Mouse (Mus musculus): ENCODE measurements around the gene Sufu. TPM values are rescaled to one million over a fixed set of nuclear protein-coding genes. Genes with fewer than 3 reads are reported as not detected.

The Sufu gene
- 5.0 and 5.7 TPM in 2 replicates for polyA plus RNA-seq (2015; fragmentation: Nextera tagmentation; extraction: Ambion mirVana)

DNA sequence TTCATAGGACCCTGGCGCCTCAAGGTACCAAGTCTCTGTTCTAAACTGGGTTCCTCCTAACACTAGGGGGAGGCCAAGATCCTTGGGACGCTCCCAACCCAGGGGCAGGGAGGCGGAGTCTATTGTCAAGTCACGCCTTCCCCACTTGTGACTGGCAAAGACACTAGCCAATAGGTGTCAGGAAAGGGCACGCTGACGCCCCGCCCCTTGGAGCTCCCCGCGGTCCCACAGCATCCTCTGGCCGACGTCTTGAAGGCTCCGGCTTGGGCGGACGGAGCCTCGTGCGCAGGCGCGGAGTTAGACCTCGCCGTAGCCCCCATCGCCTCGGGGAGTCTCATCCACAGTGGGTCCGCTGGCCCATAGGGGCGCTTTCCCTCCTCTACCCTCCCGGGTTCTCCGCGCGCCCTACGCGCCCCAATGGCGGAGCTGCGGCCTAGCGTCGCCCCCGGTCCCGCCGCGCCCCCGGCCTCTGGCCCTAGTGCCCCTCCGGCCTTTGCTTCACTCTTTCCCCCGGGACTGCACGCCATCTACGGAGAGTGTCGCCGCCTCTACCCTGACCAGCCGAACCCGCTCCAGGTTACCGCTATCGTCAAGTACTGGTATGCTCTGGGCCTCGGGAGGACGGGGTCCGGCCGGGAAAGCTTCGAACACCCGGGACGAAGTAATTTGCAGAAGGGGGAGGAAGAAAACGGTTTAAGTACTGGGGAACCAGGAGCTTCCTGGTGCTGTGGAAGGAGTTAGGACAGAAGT is at the start of gene Sufu:
TSS of gene Sufu (plus strand) at position 211 of the 750 bp plus-strand sequence.
- peak within 1 kb of the TSS; percentile 85 for H3K9ac ChIP-seq (ENCODE audit: low read depth, low read length)
- H3K27ac ChIP-seq (ENCODE audit: low read length): peak within 1 kb of the TSS; percentile 61
- no peaks in the 10 kb centered on the region for H3K9me3 ChIP-seq (replicated peaks; ENCODE audit: control insufficient read depth, low read length)
- no peaks in the 10 kb centered on the region for H3K27me3 ChIP-seq (ENCODE audit: control insufficient read depth, insufficient read depth, low read depth, low read length)
- H3K4me1 ChIP-seq (ENCODE audit: control insufficient read depth, low read depth, low read length): peaks cover 28% of the 10 kb centered on the region
- H3K4me2 ChIP-seq (ENCODE audit: low read depth, low read length): peak within 1 kb of the TSS; percentile 93
- ATAC-seq (ENCODE audit: low read depth): peak; percentile 80
- H3K36me3 ChIP-seq (ENCODE audit: control insufficient read depth, insufficient read depth): peaks cover under 1% of the 10 kb centered on the region; the same call in 1 of the 2 replicates
- WGBS (ENCODE audit: insufficient replicate concordance): under 1% methylated on average over 57 of the region's 57 CpGs
- peak within 1 kb of the TSS; percentile 76 for H3K4me3 ChIP-seq (ENCODE audit: low read depth, low read length)

- Histone ChIP-seq H3K36me3 (ENCODE audit: control insufficient read depth, insufficient read depth) (no peaks in the 10 kb centered on the region), H3K27me3 (ENCODE audit: control insufficient read depth, insufficient read depth, low read depth, low read length) (peaks cover 8% of the 10 kb centered on the region), H3K4me2 (ENCODE audit: low read depth, low read length) (no peak overlapping the region), H3K4me3 (ENCODE audit: low read depth, low read length) (no peak overlapping the region), H3K27ac (ENCODE audit: low read length) (no peak overlapping the region), H3K9ac (ENCODE audit: low read depth, low read length) (no peak overlapping the region), H3K4me1 (ENCODE audit: control insufficient read depth, low read depth, low read length) (peaks cover 21% of the 10 kb centered on the region), H3K9me3 (replicated peaks; ENCODE audit: control insufficient read depth, low read length) (no peaks in the 10 kb centered on the region)
- no peak for ATAC-seq (ENCODE audit: low read depth)
- WGBS (ENCODE audit: insufficient replicate concordance): 85% methylated on average over 1 of the region's 1 CpGs
These were observed 49.5 kb upstream of the Sufu start for GRCm38 (mm10) chr19:46347146-46347545.

DNA sequence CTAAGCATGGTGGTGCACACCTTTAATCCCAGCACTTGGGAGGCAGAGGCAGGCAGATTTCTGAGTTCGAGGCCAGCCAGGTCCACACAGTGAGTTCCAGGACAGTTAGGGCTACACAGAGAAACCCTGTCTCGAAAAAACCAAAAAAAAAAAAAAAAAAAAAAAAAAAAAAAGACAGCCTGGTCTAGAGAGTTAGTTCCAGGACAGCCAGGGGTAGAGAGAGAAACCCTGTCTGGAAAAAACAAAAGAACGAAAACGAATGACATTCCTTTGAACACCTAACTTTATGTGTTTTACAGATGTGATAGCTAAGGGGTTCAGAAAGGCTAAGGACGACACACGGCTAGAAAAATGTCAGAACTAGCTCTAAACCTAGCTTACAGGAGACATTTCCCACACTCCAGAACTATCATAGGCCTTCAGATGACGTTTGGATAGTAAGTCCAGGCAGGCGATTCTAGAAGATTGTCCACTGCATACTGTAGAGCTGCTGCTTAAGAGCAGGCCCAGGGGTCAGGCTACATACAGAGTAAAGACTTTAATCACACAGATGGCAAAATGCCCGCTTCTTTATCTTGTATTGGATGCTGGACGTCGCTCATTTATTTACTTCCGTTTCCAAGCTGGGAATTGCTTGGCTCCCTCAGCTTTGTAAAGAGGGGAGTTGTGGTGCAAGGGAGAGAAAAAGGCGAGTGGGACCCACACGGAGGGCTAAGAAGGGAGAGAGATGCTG is 48.6 kb upstream of the Sufu start:
- peak overlapping the region; percentile 69 for H3K4me3 ChIP-seq (ENCODE audit: low read depth, low read length)
- no peaks in the 10 kb centered on the region for H3K36me3 ChIP-seq (ENCODE audit: control insufficient read depth, insufficient read depth)
- peak overlapping the region; percentile 86 for H3K4me2 ChIP-seq (ENCODE audit: low read depth, low read length)
- peak overlapping the region; percentile 71 for H3K9ac ChIP-seq (ENCODE audit: low read depth, low read length)
- peaks cover 24% of the 10 kb centered on the region for H3K4me1 ChIP-seq (ENCODE audit: control insufficient read depth, low read depth, low read length)
- ATAC-seq (ENCODE audit: low read depth): no peak
- no peaks in the 10 kb centered on the region for H3K9me3 ChIP-seq (replicated peaks; ENCODE audit: control insufficient read depth, low read length)
- H3K27ac ChIP-seq (ENCODE audit: low read length): peak overlapping the region; percentile 65
- peaks cover 8% of the 10 kb centered on the region for H3K27me3 ChIP-seq (ENCODE audit: control insufficient read depth, insufficient read depth, low read depth, low read length)
- WGBS (ENCODE audit: insufficient replicate concordance): 25% methylated on average over 14 of the region's 14 CpGs

DNA sequence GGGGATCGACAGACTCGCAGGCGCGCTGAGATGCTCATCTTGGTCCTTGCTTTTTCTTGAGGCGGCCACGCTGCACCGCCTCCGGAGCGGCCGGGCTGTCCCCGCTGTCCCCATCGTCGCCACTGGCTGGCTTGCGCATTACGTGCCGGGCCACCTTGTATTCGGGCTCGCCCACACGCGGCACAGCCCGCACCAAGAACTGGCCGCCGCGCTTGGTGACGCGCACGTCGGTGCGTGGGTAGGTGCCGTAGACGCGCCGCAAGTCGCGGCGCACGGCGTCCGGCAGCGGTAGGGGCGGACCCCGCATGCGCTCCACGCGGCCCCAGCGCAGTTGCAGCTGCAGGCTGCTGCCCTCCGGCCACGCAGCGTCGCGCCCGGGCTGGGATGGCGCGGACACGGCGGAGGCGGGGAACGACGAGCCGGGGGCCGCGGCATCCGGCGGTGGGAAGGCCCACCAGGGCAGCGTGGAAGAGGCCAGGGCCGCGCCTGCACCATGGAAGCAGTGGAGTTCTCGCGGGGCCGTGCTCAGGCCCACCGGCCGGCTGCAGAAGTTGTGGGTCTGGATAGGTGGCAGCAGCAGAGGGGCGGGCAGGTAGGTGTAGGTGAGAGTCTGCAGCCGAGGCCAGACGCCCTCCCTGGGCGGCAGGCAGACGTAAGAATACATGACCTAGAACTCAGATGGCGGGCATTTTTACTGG is 47.8 kb upstream of the Sufu start:
- Histone ChIP-seq H3K9ac (ENCODE audit: low read depth, low read length) (peak overlapping the region; percentile 71), H3K4me1 (ENCODE audit: control insufficient read depth, low read depth, low read length) (peaks cover 20% of the 10 kb centered on the region), H3K36me3 (ENCODE audit: control insufficient read depth, insufficient read depth) (no peaks in the 10 kb centered on the region), H3K27me3 (ENCODE audit: control insufficient read depth, insufficient read depth, low read depth, low read length) (peaks cover 8% of the 10 kb centered on the region), H3K4me2 (ENCODE audit: low read depth, low read length) (peak overlapping the region; percentile 86), H3K9me3 (replicated peaks; ENCODE audit: control insufficient read depth, low read length) (no peaks in the 10 kb centered on the region), H3K27ac (ENCODE audit: low read length) (peak overlapping the region; percentile 65), H3K4me3 (ENCODE audit: low read depth, low read length) (peak overlapping the region; percentile 69)
- 1% methylated on average over 66 of the region's 78 CpGs for WGBS (ENCODE audit: insufficient replicate concordance)
- ATAC-seq (ENCODE audit: low read depth): peak; percentile 84

GRCm38 (mm10) chr19:46349550-46349949 is 47.1 kb upstream of the Sufu start:
- H3K4me2 ChIP-seq (ENCODE audit: low read depth, low read length): peak overlapping the region; percentile 86
- ATAC-seq (ENCODE audit: low read depth): no peak

DNA sequence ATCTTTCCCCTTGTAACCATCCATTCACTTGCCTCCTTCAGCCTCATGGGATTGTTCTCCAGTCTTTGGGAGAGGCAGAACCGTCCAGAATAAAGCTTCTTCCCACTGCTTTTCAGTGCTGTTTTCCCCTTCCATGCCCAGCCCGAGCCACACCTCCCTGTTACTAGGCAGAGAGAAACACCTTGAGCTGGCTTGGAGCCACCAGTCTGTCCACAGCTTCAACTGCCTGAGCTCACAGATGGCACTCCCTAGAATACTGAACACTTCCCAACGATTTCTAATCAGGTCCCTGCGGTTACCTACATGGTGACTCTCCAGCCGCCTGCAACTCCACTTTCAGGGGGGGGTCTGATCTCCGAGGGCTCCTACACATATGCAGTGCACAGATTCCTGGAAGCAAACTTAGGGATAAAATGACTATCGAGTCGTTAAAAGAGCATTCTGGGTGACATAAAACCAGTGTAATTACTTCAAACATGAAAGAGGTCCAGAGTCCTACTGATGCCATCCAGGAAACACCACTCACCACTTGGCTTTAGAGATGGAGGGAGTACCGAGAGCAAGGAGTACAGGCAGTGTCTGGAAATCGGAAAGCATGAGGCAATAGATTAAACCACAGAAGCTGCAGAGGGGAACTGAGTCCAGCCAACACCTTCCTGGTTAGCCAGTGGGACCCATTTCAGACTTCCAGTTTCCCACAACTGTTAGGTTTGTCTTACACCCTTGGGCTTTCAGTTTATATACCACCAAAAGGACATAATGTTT is 46.3 kb upstream of the Sufu start, which contains the start of gene 2310034G01Rik:
TSS of gene 2310034G01Rik (minus strand) at position 135 of the 765 bp plus-strand sequence.
- peak within 1 kb of the TSS; percentile 69 for H3K4me3 ChIP-seq (ENCODE audit: low read depth, low read length)
- 44% methylated on average over 10 of the region's 10 CpGs for WGBS (ENCODE audit: insufficient replicate concordance)
- no peaks in the 10 kb centered on the region for H3K36me3 ChIP-seq (ENCODE audit: control insufficient read depth, insufficient read depth)
- peaks cover 8% of the 10 kb centered on the region for H3K27me3 ChIP-seq (ENCODE audit: control insufficient read depth, insufficient read depth, low read depth, low read length)
- H3K27ac ChIP-seq (ENCODE audit: low read length): peak within 1 kb of the TSS; percentile 51; the same call in 1 of the 2 replicates
- ATAC-seq (ENCODE audit: low read depth): no peak
- peaks cover 16% of the 10 kb centered on the region for H3K4me1 ChIP-seq (ENCODE audit: control insufficient read depth, low read depth, low read length)
- H3K9ac ChIP-seq (ENCODE audit: low read depth, low read length): peak within 1 kb of the TSS; percentile 71
- H3K4me2 ChIP-seq (ENCODE audit: low read depth, low read length): peak within 1 kb of the TSS; percentile 86
- no peaks in the 10 kb centered on the region for H3K9me3 ChIP-seq (replicated peaks; ENCODE audit: control insufficient read depth, low read length)

More at GRCm38 (mm10) chr19:46349550-46349949, 47.1 kb upstream of the Sufu start:
- WGBS (ENCODE audit: insufficient replicate concordance): 42% methylated on average over 6 of the region's 6 CpGs
- H3K4me1 ChIP-seq (ENCODE audit: control insufficient read depth, low read depth, low read length): peaks cover 19% of the 10 kb centered on the region
- no peaks in the 10 kb centered on the region for H3K9me3 ChIP-seq (replicated peaks; ENCODE audit: control insufficient read depth, low read length)
- H3K36me3 ChIP-seq (ENCODE audit: control insufficient read depth, insufficient read depth): no peaks in the 10 kb centered on the region
- no peak overlapping the region for H3K27ac ChIP-seq (ENCODE audit: low read length)
- peak overlapping the region; percentile 71 for H3K9ac ChIP-seq (ENCODE audit: low read depth, low read length)
- H3K4me3 ChIP-seq (ENCODE audit: low read depth, low read length): peak overlapping the region; percentile 69
- H3K27me3 ChIP-seq (ENCODE audit: control insufficient read depth, insufficient read depth, low read depth, low read length): peaks cover 8% of the 10 kb centered on the region

DNA sequence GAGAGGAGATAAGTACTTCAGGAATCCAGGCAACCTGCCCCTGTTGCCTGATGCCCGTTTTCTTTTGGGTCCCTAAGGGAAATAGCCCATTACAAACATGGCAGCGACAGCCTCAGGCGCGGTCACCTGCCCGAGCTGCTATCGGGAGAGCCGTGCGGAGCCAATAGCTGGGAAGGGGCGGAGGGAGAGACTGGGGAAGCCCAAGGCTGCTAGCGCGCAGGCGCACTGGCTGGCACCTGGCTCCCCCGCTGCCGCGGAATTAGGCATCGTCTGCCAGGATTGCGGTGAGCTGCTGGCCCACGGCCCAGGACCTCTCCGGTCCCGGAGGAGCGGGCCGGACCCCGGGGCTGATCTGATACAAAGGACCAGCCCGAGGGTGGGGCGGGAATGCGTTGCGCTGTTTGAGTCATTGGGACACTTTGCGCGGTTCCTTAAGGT is 40.0 kb upstream of the Sufu start:
- peak; percentile 92 for ATAC-seq (ENCODE audit: low read depth)
- Histone ChIP-seq H3K4me1 (ENCODE audit: control insufficient read depth, low read depth, low read length) (peaks cover 26% of the 10 kb centered on the region), H3K4me3 (ENCODE audit: low read depth, low read length) (peak overlapping the region; percentile 73), H3K9me3 (replicated peaks; ENCODE audit: control insufficient read depth, low read length) (no peaks in the 10 kb centered on the region), H3K9ac (ENCODE audit: low read depth, low read length) (peak overlapping the region; percentile 71), H3K4me2 (ENCODE audit: low read depth, low read length) (peak overlapping the region; percentile 99), H3K36me3 (ENCODE audit: control insufficient read depth, insufficient read depth) (no peaks in the 10 kb centered on the region), H3K27ac (ENCODE audit: low read length) (peak overlapping the region; percentile 33), H3K27me3 (ENCODE audit: control insufficient read depth, insufficient read depth, low read depth, low read length) (no peaks in the 10 kb centered on the region)
- under 1% methylated on average over 29 of the region's 29 CpGs for WGBS (ENCODE audit: insufficient replicate concordance)

Measured in liver, embryonic 16.5 days (tissue).